Mouse (Mus musculus) erythroblast, embryonic 14.5 days (primary cell): ENCODE results near the gene Tmem33. TPM values are rescaled to one million over a fixed set of nuclear protein-coding genes. Genes with fewer than 3 reads are reported as not detected.

ENCODE experiments used
- H3K27me3 ChIP-seq: 2 replicates; pipeline ENCODE4 v1.6.1; 2012; ENCODE audit warnings: inconsistent platforms; ENCODE audit not compliant: control insufficient read depth
- H3K36me3 ChIP-seq: 2 replicates; pipeline ENCODE4 v1.6.1; 2012; ENCODE audit warnings: mild to moderate bottlenecking, inconsistent platforms; ENCODE audit not compliant: control insufficient read depth
- H3K4me1 ChIP-seq: 2 replicates; pipeline ENCODE4 v1.6.1; 2012; ENCODE audit warnings: inconsistent platforms; ENCODE audit not compliant: control insufficient read depth
- H3K4me3 ChIP-seq: replicated peaks from 2 replicates; pipeline ENCODE3; 2012; ENCODE audit warnings: moderate library complexity, mild to moderate bottlenecking, inconsistent platforms
- H3K9me3 ChIP-seq: 2 replicates; pipeline ENCODE4 v1.6.1; 2012; ENCODE audit warnings: low read length, inconsistent platforms, mixed read lengths; ENCODE audit not compliant: control insufficient read depth
- GATA1 ChIP-seq: IDR thresholded peaks from 2 replicates; pipeline ENCODE4 v1.6.1; 2012; ENCODE audit warnings: low read length, inconsistent platforms, mixed read lengths
- TAL1 ChIP-seq: IDR thresholded peaks from 3 replicates; pipeline ENCODE4 v1.6.1; 2012; ENCODE audit warnings: low read length, inconsistent platforms, mixed read lengths
- polyA plus RNA-seq: library from polyadenylated mRNA; stranded (reverse); fragments of >175 nt; gene quantifications from 2 replicates; pipeline ENCODE4 v1.2.3, GENCODE M21; 2012

The Tmem33 gene
- polyA plus RNA-seq, 1 experiment: 14.0 TPM

- H3K4me3 ChIP-seq: no peak overlapping the region
- H3K36me3 ChIP-seq: no peaks in the 10 kb centered on the region
- peaks cover 9% of the 10 kb centered on the region for H3K4me1 ChIP-seq
- TF ChIP-seq GATA1 (no peak), TAL1 (no peak)
- H3K27me3 ChIP-seq: peaks cover 38% of the 10 kb centered on the region
- H3K9me3 ChIP-seq: peaks cover 3% of the 10 kb centered on the region
These were observed 18.7 kb upstream of the Tmem33 start for GRCm38 (mm10) chr5:67241713-67242112.

- peaks cover 49% of the 10 kb centered on the region for H3K27me3 ChIP-seq
- H3K36me3 ChIP-seq: no peaks in the 10 kb centered on the region
- no peak for TF ChIP-seq GATA1
- no peak for TF ChIP-seq TAL1
- H3K4me3 ChIP-seq: no peak overlapping the region
- no peaks in the 10 kb centered on the region; the same call in 1 of the 2 replicates for H3K9me3 ChIP-seq
- H3K4me1 ChIP-seq: peaks cover 9% of the 10 kb centered on the region
These were observed 17.1 kb upstream of the Tmem33 start for GRCm38 (mm10) chr5:67243231-67243630.

DNA sequence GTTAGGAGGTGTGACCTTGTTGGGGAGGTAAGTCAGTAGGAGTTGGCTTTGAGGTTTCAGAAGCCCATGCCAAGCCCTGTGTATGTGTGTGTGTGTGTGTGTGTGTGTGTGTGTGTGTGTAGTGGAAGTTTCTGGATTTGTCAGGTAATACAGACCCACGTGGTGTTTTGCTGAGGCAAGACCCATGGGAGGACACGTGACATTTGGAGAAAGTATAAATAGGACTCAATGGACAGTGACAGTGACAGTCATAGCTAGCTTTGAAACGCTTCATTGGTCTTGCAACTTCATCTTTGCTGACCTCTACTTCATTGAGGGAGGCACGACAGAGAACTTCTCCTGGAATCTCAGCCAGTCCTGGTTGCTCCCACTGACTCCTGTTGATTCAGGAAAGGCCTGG, 8.1 kb upstream of the Tmem33 start:
- Histone ChIP-seq H3K4me1 (peaks cover 6% of the 10 kb centered on the region), H3K9me3 (no peaks in the 10 kb centered on the region), H3K36me3 (no peaks in the 10 kb centered on the region), H3K27me3 (peaks cover 66% of the 10 kb centered on the region), H3K4me3 (no peak overlapping the region)
- TF ChIP-seq GATA1 (no peak), TAL1 (no peak)

DNA sequence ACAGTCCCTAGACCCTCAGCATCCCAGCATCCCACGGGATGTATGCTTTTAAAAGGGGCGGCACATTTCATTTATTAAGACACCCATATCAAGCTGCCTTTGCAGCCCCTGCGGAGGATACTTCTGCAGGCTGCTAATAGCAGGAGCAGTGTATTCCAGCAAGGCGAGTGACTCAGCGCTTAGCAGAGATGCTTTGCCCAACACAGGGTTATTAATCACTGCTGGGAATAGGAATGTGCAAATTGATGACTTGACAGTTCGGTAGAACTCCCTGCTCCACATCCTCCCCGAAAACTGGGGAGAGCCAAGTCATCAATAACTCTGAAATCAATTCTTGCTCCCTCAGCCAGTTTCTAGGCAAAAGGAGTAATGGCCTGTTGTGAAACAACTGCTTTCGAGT, 4.7 kb upstream of the Tmem33 start:
- no peaks in the 10 kb centered on the region for H3K9me3 ChIP-seq
- no peak for TF ChIP-seq GATA1
- no peak for TF ChIP-seq TAL1
- H3K27me3 ChIP-seq: peaks cover 54% of the 10 kb centered on the region
- H3K36me3 ChIP-seq: no peaks in the 10 kb centered on the region
- peaks cover 15% of the 10 kb centered on the region for H3K4me1 ChIP-seq
- no peak overlapping the region for H3K4me3 ChIP-seq

DNA sequence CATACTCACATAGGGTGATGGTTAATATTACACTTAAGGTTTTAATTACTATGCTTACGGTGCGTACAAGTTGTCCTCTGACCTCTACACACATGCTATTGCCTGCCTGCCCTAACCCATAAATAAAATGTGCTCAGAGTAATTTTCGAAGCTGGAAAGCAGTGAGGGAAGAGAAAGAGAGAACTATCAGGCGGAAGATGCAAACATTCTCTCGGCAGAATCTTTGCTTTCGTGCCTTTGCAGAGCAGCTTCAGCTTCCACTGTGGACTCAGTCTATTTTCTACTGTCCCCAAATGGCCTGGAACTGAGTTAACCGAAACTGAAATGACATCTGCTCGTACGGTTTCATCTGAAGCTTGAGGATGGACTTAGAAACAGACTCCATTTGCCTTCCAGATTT, 1.9 kb upstream of the Tmem33 start:
- no peak overlapping the region for H3K4me3 ChIP-seq
- peaks cover 20% of the 10 kb centered on the region for H3K36me3 ChIP-seq
- no peak for TF ChIP-seq GATA1
- TF ChIP-seq TAL1: no peak
- H3K9me3 ChIP-seq: no peaks in the 10 kb centered on the region
- peaks cover 37% of the 10 kb centered on the region for H3K27me3 ChIP-seq
- H3K4me1 ChIP-seq: peaks cover 28% of the 10 kb centered on the region

DNA sequence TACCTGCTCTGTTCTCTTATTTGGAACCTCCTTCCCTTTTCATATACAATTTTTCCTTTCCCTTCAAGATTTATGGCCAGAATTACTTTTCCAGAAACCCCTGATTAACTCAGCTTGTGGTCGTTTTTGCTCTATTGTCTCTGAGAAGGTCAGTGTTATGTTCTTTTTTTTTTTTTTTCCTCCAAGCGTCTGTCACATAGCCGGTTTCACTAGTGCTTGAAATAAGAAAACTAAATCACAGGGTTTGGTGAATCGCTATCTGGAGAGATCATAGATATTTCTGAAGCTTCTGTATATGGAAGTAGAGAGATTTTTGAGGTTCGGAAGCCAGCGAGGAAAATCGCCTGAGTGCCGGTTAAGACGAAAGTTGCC, 220 bp upstream of the Tmem33 start:
- TF ChIP-seq GATA1: no peak
- TF ChIP-seq TAL1: no peak
- Histone ChIP-seq H3K36me3 (peaks cover 37% of the 10 kb centered on the region), H3K27me3 (peaks cover 24% of the 10 kb centered on the region), H3K9me3 (no peaks in the 10 kb centered on the region), H3K4me3 (peak overlapping the region; percentile 98), H3K4me1 (peaks cover 44% of the 10 kb centered on the region)

DNA sequence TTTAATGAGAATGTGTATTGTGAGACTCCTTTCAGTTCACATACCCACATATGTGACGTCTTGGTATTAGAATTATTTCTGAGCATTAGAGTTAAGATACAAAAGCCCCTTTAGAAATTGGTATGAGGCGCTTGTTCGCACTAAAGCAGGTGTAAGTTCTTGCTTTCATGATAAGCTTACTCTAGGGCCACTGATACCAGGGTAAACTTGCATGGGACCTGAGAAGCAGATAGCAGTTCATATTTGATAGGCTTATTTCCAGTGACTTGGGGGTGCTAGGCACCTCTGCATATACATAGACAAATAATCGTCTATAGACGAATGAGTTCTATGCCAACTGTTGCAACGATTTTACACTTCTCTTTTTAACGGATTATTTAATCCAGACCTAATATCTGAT, 2.6 kb downstream of the Tmem33 start:
- peak; percentile 45; the same call in 2 of the 3 replicates for TF ChIP-seq TAL1
- TF ChIP-seq GATA1: peak; percentile 66
- Histone ChIP-seq H3K4me1 (peaks cover 72% of the 10 kb centered on the region), H3K4me3 (peak overlapping the region; percentile 98), H3K9me3 (peaks cover 5% of the 10 kb centered on the region), H3K27me3 (peaks cover 4% of the 10 kb centered on the region; the same call in 1 of the 2 replicates), H3K36me3 (peaks cover 65% of the 10 kb centered on the region)

DNA sequence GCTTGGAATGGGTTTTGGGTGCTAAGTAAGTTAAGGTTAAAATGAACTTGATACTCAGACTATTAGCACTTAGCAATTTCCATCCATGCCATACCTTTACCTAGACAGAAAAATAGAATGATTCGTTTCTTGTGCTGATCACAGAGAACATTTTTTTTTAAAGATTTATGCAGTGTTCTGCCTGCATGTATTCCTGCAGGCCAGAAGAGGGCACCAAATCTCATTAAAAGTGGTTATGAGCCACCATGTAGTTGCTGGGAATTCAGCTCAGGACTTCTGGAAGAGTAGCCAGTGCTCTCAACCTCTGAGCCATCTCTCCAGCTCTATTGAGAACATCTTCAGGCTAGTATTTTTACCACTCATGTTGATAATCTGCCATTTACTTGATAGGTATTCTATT, 5.7 kb downstream of the Tmem33 start:
- no peak overlapping the region for H3K4me3 ChIP-seq
- H3K4me1 ChIP-seq: peaks cover 79% of the 10 kb centered on the region
- peaks cover 82% of the 10 kb centered on the region for H3K36me3 ChIP-seq
- H3K27me3 ChIP-seq: no peaks in the 10 kb centered on the region
- peaks cover 5% of the 10 kb centered on the region for H3K9me3 ChIP-seq
- TF ChIP-seq TAL1 (no peak), GATA1 (no peak)

GRCm38 (mm10) chr5:67269309-67269708, 8.9 kb downstream of the Tmem33 start:
- no peaks in the 10 kb centered on the region for H3K27me3 ChIP-seq
- peaks cover 5% of the 10 kb centered on the region for H3K9me3 ChIP-seq
- peak overlapping the region; percentile 32 for H3K4me3 ChIP-seq
- TF ChIP-seq TAL1 (no peak), GATA1 (no peak)
- peaks cover 53% of the 10 kb centered on the region for H3K36me3 ChIP-seq
- H3K4me1 ChIP-seq: peaks cover 51% of the 10 kb centered on the region

DNA sequence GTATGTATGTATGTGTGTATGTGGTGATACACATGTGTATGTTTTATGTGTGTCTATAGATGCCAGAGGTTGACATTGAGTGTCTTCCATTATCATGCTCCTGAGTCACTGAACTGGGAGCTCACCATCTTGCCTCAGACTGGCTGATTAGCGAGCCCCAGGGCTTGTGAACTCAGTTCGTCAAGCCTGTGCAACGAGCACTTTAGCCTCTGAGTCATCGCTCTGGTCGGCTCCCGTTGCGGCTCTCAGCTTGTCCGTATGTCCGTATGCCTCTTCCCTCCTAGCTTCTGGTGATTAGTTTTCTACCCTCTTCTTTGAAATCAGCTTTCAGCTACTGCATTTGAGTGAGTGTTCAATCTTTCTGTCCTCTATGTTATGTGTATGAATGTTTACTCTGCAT, 19.0 kb downstream of the Tmem33 start:
- H3K4me3 ChIP-seq: peak overlapping the region; percentile 52
- TF ChIP-seq GATA1 (no peak), TAL1 (no peak)
- no peaks in the 10 kb centered on the region for H3K27me3 ChIP-seq
- H3K36me3 ChIP-seq: peaks cover 76% of the 10 kb centered on the region
- H3K4me1 ChIP-seq: peaks cover 68% of the 10 kb centered on the region
- peaks cover 8% of the 10 kb centered on the region for H3K9me3 ChIP-seq
